Mouse (Mus musculus) intestine, postnatal 0 days (tissue): ENCODE results near the gene Gm8082. TPM values are rescaled to one million over a fixed set of nuclear protein-coding genes. Genes with fewer than 3 reads are reported as not detected.
"Not testable (repeated sequence)": the region's sequence is repeated elsewhere in the genome, so short reads cannot be mapped to it uniquely, and the experiment has no call there.

Experiments used
- ATAC-seq: fragments of 200-750 bp; cut with Nextera tagmentation; 2 replicates; pipeline ENCODE4 v1.8.0; 2017; ENCODE audit warnings: mild to moderate bottlenecking, moderate TSS enrichment, moderate library complexity
- H3K27ac ChIP-seq: fragments of 300-500 bp; sonication (generic); 2 replicates; pipeline ENCODE4 v1.5.1; 2014; ENCODE audit warnings: mild to moderate bottlenecking, low read depth, low read length, moderate library complexity
- H3K27me3 ChIP-seq: fragments of 300-500 bp; sonication (generic); replicated peaks from 2 replicates; pipeline ENCODE4 v1.6.1; 2014; ENCODE audit warnings: low read length, mixed read lengths; ENCODE audit not compliant: control insufficient read depth, insufficient read depth
- H3K36me3 ChIP-seq: fragments of 300-500 bp; sonication (generic); 2 replicates; pipeline ENCODE4 v1.6.1; 2014; ENCODE audit warnings: mild to moderate bottlenecking, moderate library complexity; ENCODE audit not compliant: control insufficient read depth, insufficient read depth
- H3K4me1 ChIP-seq: fragments of 300-500 bp; sonication (generic); replicated peaks from 2 replicates; pipeline ENCODE4 v1.6.1; 2014; ENCODE audit warnings: antibody characterized with exemption, low read length, mixed read lengths; ENCODE audit not compliant: control insufficient read depth, insufficient read depth
- H3K4me2 ChIP-seq: fragments of 300-500 bp; sonication (generic); replicated peaks from 2 replicates; pipeline ENCODE4 v1.6.1; 2014; ENCODE audit warnings: low read depth, mild to moderate bottlenecking, moderate library complexity
- H3K4me3 ChIP-seq: fragments of 300-500 bp; sonication (generic); 2 replicates; pipeline ENCODE4 v1.5.1; 2014; ENCODE audit warnings: low read depth, low read length
- H3K9ac ChIP-seq: fragments of 300-500 bp; sonication (generic); 2 replicates; pipeline ENCODE4 v1.6.1; 2014; ENCODE audit warnings: mild to moderate bottlenecking, low read depth, low read length
- H3K9me3 ChIP-seq: fragments of 300-500 bp; sonication (generic); 2 replicates; pipeline ENCODE4 v1.6.1; 2016; ENCODE audit warnings: mixed run types; ENCODE audit not compliant: control insufficient read depth
- WGBS: fragments of 180-500 bp; shearing (Covaris S2); extraction: QIAGEN DNeasy Blood & Tissue Kit; methylation state at CpG from one replicate; pipeline ENCODE4 v1.1.7; 2014; 5-methylcytosine and 5-hydroxymethylcytosine counted together
- polyA plus RNA-seq: library from polyadenylated mRNA; unstranded; fragments of >200 nt; fragmentation: Nextera tagmentation; extraction: Ambion mirVana; gene quantifications from 2 replicates; pipeline ENCODE4 v1.2.1, GENCODE M21; 2015

Gm8082 gene
- not detected in 2 replicates for polyA plus RNA-seq

DNA sequence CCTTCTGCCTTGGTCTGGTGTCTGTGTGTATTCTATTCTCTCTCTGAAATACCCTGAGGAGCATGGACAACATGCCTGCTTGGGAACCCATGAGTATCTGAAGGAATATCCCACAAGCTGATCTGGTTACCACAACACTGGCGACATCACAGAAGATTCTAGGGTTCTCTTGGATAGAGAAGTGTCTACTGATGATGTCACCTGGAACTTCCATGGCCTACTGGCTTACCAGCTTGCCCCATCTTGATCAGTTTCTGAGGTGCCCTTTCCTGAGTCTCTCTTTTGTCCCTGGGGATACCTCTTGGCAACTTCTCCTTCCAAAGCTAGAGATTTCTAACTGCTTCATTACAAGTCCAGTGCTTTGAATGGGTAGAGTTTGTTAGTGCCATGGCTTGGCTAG lies at the start of gene Gm8082:
Gene Gm8082, minus strand, starts transcription at position 101 of the 400 bp plus-strand sequence.
- not testable (repeated sequence) for H3K27ac ChIP-seq, H3K9ac ChIP-seq, H3K9me3 ChIP-seq, ATAC-seq, H3K36me3 ChIP-seq, H3K4me1 ChIP-seq, H3K27me3 ChIP-seq, H3K4me3 ChIP-seq, H3K4me2 ChIP-seq
- WGBS = no CpG with 5 or more reads among the region's 1 CpGs

DNA sequence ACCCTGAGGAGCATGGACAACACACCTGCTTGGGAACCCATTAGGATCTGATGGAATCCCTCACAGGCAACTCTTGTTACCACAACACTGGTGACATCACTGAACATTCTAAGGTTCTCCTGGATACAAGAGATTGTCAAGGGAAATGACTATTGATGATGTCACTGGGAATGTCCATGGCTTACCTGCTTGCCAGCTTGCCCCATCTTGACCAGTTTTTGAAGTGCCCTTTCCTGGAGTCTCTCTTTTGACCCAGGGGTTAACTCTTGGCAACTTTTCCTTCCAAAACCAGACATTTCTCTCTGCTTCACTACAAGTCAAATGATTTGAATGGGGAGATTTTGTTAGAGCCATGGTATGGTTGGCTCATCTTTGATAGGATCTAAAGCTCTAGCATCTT lies 22.1 kb upstream of the Gm8082 start, which contains the start of gene Gm10376:
Gene Gm10376, minus strand, starts transcription at position 101 of the 400 bp plus-strand sequence.
- not testable (repeated sequence) for H3K4me3 ChIP-seq, H3K9ac ChIP-seq, H3K4me2 ChIP-seq, ATAC-seq, H3K4me1 ChIP-seq, H3K36me3 ChIP-seq, H3K27ac ChIP-seq, H3K9me3 ChIP-seq, H3K27me3 ChIP-seq

Other genes with a start within 250 kb of the Gm8082 start
- not detected in 2 replicates for gene Gm3015, start 224.8 kb downstream of the Gm8082 start, polyA plus RNA-seq
- not detected in 2 replicates for gene Gm10377, start 195.6 kb downstream of the Gm8082 start, polyA plus RNA-seq
- gene Gm21977, start 140.1 kb downstream of the Gm8082 start, polyA plus RNA-seq = not detected in 2 replicates
- not detected in 2 replicates for gene Gm10376, start 22.0 kb upstream of the Gm8082 start, polyA plus RNA-seq
- gene Gm8094, start 83.0 kb upstream of the Gm8082 start, polyA plus RNA-seq = not detected in 2 replicates
- not detected in 2 replicates for gene Gm8104, start 107.0 kb upstream of the Gm8082 start, polyA plus RNA-seq
- gene Gm7233, start 186.2 kb upstream of the Gm8082 start, polyA plus RNA-seq = not detected in 2 replicates
- not detected in 2 replicates for gene Gm8122, start 241.7 kb upstream of the Gm8082 start, polyA plus RNA-seq